Mouse (Mus musculus): ENCODE measurements around the gene Mrps31. TPM values are rescaled to one million over a fixed set of nuclear protein-coding genes. Genes with fewer than 3 reads are reported as not detected.

The Mrps31 gene
- total RNA-seq (2021), result 10 to 100 TPM; 55.7 to 57.1 TPM

DNA sequence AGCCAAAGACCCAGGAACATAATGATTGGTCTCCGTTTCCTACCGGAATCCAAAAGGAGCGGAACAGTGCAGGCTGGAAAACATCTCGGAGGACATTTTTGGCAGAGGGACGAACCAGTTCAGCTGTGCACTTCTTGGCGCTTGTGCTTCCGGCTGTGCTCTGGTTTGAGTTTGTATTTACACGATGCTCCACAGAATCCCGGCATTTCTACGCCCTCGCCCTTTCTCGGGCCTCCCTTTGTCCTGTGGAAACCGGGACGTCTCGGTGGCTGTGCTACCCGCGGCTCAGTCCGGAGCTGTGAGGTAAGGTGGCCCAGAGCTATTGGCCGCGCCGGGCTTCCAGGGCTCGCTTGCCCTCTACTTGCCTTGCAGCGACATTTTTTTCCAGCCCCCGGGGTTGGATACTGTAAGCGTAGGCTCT is at the start of gene Mrps31:
TSS of gene Mrps31 (plus strand) at position 80 of the 421 bp plus-strand sequence.
- peak; percentile 77 to 87 for DNase-seq
- intact Hi-C loops (cut with DNase I), result no loop called here

DNA sequence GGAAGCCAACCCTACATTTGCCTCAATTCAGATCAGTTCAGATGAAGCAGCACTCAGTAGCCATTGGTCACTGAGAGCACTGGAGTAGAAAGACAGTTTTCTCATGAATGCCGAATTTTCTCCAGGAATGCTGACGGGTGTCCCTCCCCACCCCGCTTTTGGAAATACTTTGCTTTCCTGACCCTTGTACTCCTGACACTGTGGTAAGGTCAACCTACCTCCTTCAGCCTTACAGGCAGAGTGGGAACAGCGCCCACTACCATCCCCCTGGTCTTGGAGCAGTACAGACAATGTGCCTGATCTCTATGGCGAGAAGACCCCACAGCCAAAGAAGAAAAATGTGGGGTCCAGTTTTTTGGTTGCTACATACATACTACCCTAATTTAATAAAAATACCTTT is 34.9 kb upstream of the Mrps31 start:
- no peak for DNase-seq
- intact Hi-C loops (cut with DNase I), result loop anchor here (5.0 kb wide), 1 partner anchor 384 kb away; no protein-coding TSS in a partner anchor

DNA sequence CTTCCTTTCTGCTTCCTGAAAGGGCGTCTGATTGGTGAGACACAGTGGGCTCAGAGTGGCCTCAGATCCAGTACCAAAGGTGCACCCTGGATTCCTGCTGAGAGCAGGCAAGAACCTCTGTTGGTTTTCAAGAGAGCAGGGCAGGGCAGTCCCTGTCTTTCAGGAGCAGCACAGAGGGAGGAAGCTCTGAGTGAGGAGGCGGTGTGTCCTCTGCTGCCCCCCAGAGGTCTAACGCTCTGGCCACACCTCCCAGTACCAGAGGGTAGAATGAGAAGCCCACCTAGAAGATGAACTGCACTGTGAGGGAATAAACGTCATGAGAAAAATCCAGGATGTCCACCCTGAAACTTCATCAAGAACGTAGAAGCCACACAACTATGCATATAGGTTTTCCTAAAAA is 34.3 kb upstream of the Mrps31 start:
- intact Hi-C loops (cut with DNase I), result loop anchor here (1.0 to 5.0 kb wide), 2 partner anchors 185 to 385 kb away; partner anchors contain the start of gene Vps36
- DNase-seq, result peak; percentile 46 to 64

DNA sequence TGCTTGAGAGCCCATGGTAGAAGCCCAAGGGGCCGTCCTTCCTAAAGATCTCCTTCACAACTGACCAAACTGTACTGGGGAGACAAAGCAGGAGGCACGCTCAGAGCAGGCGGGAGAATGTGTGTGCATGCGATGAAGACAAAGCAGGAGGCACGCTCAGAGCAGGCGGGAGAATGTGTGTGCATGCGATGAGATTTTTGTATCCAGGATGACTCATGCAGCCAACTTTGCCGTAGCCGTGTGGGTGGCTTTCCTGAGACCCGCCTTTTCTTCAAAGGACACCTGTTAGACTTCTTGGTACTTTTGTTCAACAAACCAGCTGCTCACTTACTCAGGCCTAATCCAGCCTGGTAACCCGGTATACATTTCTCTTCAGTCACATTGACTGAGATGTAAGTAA is 30.2 kb upstream of the Mrps31 start:
- intact Hi-C loops (cut with DNase I), result no loop called here
- DNase-seq, result no peak

DNA sequence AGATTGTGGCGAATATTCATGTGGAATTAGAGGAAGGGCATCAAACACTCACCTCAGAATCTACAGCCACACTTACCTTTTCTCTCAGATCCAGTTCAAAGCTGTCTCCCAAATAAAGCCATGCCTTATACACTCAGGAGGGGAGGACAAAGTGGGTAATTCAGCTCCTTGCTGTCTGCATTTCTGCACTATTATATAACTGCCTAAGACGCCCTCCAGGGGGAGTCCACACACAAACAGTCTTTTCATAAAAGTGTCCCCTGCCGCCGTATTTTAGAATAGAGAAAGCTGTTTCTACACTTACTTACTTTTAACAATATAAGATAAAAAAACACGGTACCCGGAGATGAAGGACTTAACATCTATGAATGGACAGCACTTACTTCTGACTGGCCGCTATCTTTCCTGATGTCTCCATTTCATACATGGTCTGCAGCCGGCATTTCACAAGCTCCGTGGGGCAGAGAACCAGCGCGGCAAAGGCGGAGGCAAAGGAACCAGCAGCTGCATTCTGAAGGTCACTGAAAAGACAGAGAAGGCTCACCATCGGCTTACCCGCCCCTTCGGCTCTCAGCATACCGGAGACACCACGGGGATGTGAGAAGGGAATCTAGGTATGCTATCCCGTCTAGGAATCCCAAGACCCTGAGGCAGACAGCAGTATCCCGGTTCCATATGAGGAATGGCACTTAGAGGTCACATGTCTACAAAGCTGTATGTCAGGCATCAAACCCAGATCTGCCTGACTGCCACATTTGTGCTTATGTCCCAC is 28.2 kb upstream of the Mrps31 start:
- DNase-seq, result no peak
- intact Hi-C loops (cut with DNase I), result no loop called here

DNA sequence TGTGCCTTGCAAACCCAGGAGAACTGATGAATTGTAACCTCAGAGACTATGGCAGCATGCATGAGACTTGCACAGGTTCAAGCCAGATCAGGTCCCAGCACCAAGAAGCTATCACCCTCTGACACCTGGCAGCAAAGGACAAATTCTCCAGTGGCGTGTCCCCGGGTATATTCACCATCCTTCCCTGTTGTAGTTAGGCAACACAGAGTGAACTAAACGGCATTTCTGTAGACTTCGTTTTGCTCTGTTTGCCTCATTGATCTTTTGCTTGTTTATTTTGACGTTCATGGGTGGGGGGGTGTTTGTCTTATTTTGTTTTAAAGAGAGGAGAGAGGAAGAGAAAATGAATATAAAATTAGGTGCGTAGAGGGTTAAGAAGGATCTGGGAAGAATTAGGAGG is 26.0 kb upstream of the Mrps31 start:
- no peak for DNase-seq
- intact Hi-C loops (cut with DNase I), result no loop called here

DNA sequence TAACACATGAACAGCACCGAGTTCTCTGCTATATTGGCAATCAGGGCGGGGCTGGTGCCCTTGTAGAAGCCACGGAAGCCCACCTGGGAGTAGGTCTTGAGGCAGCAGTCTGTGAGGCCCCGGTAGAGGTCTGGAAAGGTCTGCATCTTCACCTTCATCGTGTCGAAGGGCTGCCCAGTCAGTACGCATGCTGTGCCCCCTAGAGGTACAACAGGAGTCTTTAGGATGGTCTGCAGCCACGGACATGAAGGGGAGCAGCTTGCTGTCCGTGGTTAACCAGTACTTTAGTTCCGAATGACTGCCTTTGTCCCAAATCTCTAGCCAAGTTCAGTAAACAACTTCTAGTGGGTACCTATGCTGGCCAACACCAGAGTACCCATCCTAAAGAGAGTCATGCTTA is 21.3 kb upstream of the Mrps31 start:
- intact Hi-C loops (cut with DNase I), result no loop called here

DNA sequence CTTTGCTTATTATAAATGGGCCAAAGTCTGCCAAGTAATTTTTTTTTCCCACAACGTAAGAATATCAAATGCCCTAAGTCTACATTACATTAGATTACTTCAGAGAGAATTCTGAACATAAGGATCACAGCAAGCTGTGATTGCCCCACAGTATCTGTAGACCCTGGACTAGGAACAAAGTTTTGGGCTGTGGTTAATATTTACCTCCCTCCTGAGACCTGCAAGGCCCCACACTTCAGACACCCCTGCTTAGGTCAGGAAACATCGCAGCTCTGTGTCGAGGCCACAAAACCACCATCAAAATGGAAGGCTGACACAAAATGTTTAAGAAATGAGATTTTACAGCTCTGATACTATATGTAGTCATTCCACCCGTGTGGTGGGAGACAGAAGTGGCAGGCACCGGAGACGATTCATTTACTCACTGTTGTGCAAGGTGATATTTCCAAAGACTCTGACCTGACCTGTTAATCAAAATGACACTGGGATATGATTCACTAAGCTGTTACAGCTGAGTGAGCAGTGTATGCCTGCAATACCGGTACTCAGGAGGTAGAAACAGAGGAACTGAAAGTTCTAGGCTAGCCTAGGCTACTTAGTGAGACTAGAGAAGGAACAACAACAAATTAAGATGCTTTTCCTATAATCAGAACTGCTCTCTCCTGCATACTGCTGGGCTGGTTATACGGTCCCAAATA is 20.2 kb upstream of the Mrps31 start:
- no peak for DNase-seq
- intact Hi-C loops (cut with DNase I), result no loop called here

More for the DNA sequence above, 21.3 kb upstream of the Mrps31 start:
- no peak for DNase-seq

DNA sequence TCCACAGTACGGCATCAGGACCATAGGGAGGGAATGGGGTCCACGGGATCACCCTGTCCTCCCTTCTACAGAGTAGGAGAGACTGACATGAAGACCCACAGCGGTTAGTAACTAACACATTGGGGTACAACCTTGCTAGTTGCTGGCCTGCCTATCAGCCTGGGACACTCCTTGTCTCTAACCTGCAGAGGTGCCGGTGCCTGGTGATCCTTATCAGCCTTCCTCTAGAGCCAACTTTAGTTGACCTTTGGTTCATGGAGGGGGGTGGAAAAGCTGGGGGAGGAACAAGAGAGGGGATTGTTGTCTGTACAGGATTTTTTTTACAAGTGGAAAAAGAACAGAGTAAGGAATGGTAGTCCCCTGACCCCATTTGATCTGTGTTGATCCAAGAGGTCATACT is 16.7 kb upstream of the Mrps31 start:
- intact Hi-C loops (cut with DNase I), result no loop called here
- no peak for DNase-seq

DNA sequence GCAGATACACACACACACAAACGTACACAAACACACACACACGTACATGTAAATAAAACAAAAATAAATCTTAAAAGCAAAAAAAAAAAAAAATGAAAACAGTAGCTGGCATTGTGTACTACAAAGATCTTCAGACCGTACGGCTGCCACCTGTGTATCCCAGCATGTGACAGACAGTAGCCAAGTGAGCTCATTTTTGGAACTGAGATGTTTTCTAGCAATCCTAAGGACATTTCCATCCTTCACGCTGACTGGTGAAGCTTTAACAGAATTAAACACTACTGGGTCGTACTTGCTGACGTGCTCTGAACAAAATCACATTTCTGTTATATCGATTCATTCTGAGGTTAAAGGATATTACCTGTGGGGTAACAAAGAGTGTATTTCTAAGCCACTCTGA is 15.9 kb upstream of the Mrps31 start:
- no peak for DNase-seq
- intact Hi-C loops (cut with DNase I), result loop anchor here (5.0 kb wide), 2 partner anchors 203 to 333 kb away; partner anchors contain the start of genes Alg11, Atp7b and Vps36

DNA sequence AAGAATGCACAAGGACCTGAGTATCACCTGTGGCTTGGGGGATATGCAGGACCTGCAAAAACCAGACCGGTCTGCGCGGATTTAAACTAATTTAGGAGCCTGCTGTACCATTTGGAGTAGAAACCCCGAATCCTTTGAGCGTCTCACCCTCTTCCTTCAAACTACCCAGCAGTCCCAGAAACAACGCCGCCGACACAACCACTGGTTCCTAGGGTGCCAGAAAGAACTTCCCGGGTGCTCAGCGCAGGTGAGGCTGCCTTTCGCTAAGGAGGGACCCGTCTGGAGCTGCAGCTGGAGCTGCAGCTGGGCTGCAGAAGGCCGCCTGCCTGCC is 13.4 kb upstream of the Mrps31 start:
- no peak for DNase-seq
- intact Hi-C loops (cut with DNase I), result loop anchor here (5.0 kb wide), 2 partner anchors 205 to 335 kb away; partner anchors contain the start of genes Alg11, Atp7b and Vps36

DNA sequence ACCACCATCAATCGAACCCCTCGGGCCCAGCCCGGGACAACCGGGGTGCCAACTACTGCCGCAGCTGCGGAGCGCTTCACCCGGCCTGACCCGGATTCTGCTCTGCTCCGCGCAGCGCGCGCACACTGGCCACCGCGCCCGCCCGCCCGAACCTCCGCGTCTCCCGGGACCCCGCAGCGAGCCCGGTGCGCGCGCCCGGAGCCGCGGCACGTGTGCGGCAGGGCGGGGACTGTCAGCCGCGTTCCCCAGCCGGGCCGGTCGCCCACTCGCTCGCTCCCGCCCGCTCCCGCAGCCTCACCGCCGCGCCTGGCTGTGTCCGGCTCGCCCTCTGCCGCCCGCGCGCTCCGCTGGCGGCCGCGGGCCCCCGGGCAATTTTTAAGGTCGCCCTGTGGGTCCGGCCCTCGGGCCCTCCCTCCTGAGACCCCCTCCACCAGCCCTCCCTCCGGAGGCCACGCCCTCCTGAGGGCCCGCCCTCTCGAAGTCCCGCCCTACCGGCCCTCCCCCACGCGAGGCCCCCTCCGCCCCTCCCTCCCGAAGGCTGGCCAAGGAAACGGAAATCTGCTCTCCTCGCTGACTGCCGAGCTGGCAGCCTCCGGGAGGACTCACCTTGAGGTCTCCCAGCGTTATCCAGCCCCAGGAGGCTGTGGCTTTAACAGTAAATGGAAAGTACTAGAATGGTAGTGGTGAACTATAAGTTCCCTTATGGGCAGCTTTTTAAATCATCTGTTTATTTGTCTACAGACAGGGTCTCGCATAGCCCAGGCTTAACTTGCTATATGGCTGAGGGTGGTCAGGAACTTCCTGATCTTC is 12.8 kb upstream of the Mrps31 start, which contains the start of gene Slc25a15:
TSS of gene Slc25a15 (minus strand) at position 456 of the 810 bp plus-strand sequence.
- intact Hi-C loops (cut with DNase I), result loop anchor here (5.0 kb wide), 2 partner anchors 206 to 336 kb away; partner anchors contain the start of genes Alg11, Atp7b and Vps36
- peak; percentile 89 to 95 for DNase-seq

DNA sequence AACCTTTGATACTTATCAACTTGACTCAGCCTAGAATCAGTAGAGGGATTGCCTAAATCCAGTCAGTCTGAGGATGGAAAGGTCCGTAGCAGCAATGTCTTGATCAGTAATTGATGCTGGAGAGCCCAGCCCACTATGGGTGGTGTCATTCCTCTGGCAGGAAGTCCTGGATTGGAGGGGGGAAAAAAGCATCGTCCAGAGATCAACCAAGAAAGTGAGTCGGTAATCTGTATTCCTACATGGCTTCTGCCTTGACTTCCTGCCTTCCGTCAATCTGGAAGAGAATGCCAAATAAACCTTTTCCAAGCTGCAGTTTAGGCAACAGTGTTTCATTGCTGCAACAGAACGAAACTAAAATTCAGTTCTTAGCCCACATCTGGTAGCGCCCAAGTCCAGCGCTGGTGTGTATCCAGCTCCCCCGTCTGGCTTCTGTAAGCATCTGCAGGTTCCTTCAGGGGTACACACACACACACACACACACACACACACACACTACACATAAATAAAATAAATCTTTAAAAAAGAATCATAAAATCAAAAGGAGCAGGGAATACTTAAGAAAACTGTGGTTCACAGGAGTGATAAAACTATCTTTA is 11.8 kb upstream of the Mrps31 start:
- intact Hi-C loops (cut with DNase I), result loop anchor here (5.0 kb wide), 2 partner anchors 207 to 337 kb away; partner anchors contain the start of genes Alg11, Atp7b and Vps36
- DNase-seq, result no peak

DNA sequence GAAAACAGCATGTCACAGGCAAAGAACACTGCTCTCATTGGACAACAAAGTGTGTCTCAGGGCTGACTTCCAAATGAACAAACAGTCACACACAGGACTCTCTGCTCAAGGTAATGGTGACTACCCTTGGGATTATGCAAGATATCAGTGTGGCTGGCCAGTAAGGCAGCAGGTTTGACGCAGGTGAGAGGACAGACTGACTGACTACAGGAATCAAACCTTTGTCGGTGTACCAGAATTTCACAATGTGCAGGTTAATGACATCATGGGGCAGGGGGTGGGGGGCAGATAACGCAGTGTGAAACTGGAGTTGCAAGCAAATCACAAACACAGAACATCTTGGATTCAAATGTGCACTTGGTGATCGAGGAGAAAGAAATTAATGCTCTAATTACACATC is 10.6 kb upstream of the Mrps31 start:
- intact Hi-C loops (cut with DNase I), result no loop called here
- DNase-seq, result no peak

DNA sequence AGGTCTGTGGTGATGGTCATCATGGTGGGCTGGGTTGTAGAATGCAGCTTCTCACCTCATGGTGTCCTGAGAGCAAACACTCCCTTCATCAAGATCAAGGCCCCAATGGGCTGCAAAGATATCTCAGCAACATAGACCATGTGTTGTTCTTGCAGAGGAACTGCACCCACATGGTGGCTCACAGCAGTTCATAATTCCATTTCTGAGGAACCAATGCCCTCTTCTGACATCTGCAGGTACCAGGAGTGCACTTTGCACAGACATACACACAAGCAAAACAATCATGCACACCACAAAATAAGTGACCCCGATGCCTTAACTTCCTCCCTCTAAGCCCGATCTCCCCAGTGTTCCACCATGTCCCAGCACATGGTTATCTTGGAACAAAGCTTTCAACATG is 7.9 kb upstream of the Mrps31 start:
- no peak for DNase-seq
- intact Hi-C loops (cut with DNase I), result no loop called here

DNA sequence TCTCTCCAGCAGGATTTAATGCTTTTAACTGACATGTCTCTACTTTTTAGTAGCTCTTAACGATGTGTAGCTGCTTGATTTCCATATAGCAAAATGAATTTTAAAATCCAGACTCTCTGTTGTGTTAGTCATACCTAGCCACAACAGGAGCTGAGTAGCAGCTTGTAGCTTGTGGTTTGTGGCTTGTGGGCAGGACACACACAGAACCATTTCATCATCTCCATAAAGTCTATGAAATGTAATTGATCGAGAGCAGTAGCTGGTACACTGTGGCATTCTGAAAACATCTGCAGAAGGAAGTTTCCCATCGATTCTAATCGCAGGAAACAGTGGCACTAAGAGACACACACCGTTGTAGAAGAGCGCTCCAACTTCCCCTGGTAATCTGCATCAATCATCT is 5.4 kb upstream of the Mrps31 start:
- intact Hi-C loops (cut with DNase I), result no loop called here
- no peak for DNase-seq

DNA sequence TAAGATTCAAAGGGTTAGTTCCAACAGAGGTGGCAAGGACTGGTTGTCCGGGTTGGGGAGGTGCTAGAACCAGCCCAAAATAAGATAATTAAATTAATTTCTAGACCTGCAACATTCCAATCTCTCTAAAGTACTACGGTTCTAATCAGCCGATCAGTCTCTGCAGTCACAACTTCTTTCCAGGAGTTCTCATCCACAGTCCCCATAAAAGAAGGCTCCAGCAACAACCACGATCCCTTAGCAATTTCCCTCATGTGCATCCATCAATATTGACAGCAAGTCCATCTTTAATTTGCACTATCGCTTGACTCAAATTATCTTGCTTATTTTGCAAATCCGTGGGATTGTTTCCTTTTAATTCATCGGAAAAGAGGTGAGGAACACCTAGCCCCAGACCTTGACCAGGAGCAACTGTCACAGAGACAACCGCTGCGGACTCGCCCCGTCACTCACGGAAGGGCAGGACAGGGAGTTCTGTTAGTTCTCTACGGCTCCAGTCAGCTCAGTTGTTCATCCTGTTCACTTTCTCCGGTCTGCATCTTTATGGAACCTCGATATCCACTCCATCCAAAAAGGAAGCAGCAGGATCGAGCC is 376 bp upstream of the Mrps31 start:
- intact Hi-C loops (cut with DNase I), result no loop called here
- no peak for DNase-seq

DNA sequence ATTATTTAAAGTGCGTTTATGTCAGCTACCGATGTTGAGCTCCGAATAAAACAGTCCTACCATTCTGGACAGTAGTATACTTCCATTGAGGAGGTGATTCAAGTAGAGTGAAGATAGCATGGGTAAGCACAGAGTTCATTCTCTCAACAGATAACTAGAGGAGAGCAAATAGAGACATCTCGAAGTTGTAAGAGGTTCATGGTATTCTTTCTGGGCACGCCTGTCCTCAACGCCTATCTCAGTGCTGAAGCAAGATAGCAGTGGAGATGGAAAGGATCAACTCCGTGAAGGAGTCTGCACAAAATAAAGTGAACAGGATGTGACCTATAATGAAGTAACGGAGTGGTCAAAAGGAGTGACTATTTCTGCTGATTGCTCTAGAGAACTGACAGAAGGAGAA is 810 bp downstream of the Mrps31 start:
- intact Hi-C loops (cut with DNase I), result no loop called here
- no peak for DNase-seq

Measured in heart, postnatal 36 days (tissue).